Mouse (Mus musculus): ENCODE results near the gene Rpusd4. TPM values are rescaled to one million over a fixed set of nuclear protein-coding genes. Genes with fewer than 3 reads are reported as not detected.

Gene Rpusd4
- 24.3 and 27.7 TPM in 2 replicates for polyA plus RNA-seq (2015; fragmentation: Nextera tagmentation; extraction: Ambion mirVana)

GRCm38 (mm10) chr9:35267146-35267975, at the start of gene Rpusd4, which contains the start of gene Fam118b:
TSS of gene Rpusd4 (plus strand) at chr9:35267865.
TSS of gene Fam118b (minus strand) at chr9:35267805.
- peak; percentile 97 for ATAC-seq (ENCODE audit: borderline replicate concordance, extremely low read depth, low FRiP score, low TSS enrichment)
- H3K27me3 ChIP-seq, result no peaks in the 10 kb centered on the region
- WGBS, result under 1% methylated on average over 56 of the region's 62 CpGs
- peak within 1 kb of the TSS; percentile 82 for H3K4me2 ChIP-seq
- H3K27ac ChIP-seq, result peak within 1 kb of the TSS; percentile 57
- peak within 1 kb of the TSS; percentile 87 for H3K4me3 ChIP-seq
- H3K4me1 ChIP-seq, result peaks cover 21% of the 10 kb centered on the region
- H3K36me3 ChIP-seq, result peaks cover 3% of the 10 kb centered on the region; the same call in 1 of the 2 replicates
- no peaks in the 10 kb centered on the region for H3K9me3 ChIP-seq
- peak within 1 kb of the TSS; percentile 76 for H3K9ac ChIP-seq

- WGBS, result 75% methylated on average over 1 of the region's 1 CpGs
- Histone ChIP-seq H3K9me3 (no peaks in the 10 kb centered on the region), H3K4me3 (no peak overlapping the region), H3K9ac (no peak overlapping the region), H3K27ac (no peak overlapping the region), H3K4me1 (no peaks in the 10 kb centered on the region), H3K27me3 (no peaks in the 10 kb centered on the region), H3K36me3 (peaks cover 81% of the 10 kb centered on the region), H3K4me2 (no peak overlapping the region)
- no peak for ATAC-seq (ENCODE audit: borderline replicate concordance, extremely low read depth, low FRiP score, low TSS enrichment)
These were observed 49.7 kb upstream of the Rpusd4 start for GRCm38 (mm10) chr9:35217963-35218362.

- no peak for ATAC-seq (ENCODE audit: borderline replicate concordance, extremely low read depth, low FRiP score, low TSS enrichment)
- no peak overlapping the region for H3K4me3 ChIP-seq
- H3K27me3 ChIP-seq, result no peaks in the 10 kb centered on the region
- H3K4me1 ChIP-seq, result no peaks in the 10 kb centered on the region
- H3K27ac ChIP-seq, result no peak overlapping the region
- H3K9me3 ChIP-seq, result no peaks in the 10 kb centered on the region
- WGBS, result 92% methylated on average over 3 of the region's 3 CpGs
- no peak overlapping the region for H3K4me2 ChIP-seq
- peaks cover 31% of the 10 kb centered on the region for H3K36me3 ChIP-seq
- no peak overlapping the region for H3K9ac ChIP-seq
These were observed 44.2 kb upstream of the Rpusd4 start for GRCm38 (mm10) chr9:35223466-35223865.

GRCm38 (mm10) chr9:35228671-35229070, 39.0 kb upstream of the Rpusd4 start:
- no peaks in the 10 kb centered on the region for H3K4me1 ChIP-seq
- no peak overlapping the region for H3K27ac ChIP-seq
- H3K27me3 ChIP-seq, result no peaks in the 10 kb centered on the region
- peaks cover 9% of the 10 kb centered on the region for H3K36me3 ChIP-seq
- H3K9ac ChIP-seq, result no peak overlapping the region
- no peak overlapping the region for H3K4me2 ChIP-seq
- H3K9me3 ChIP-seq, result no peaks in the 10 kb centered on the region
- no peak overlapping the region for H3K4me3 ChIP-seq
- 87% methylated on average over 3 of the region's 3 CpGs for WGBS
- ATAC-seq (ENCODE audit: borderline replicate concordance, extremely low read depth, low FRiP score, low TSS enrichment), result no peak

DNA sequence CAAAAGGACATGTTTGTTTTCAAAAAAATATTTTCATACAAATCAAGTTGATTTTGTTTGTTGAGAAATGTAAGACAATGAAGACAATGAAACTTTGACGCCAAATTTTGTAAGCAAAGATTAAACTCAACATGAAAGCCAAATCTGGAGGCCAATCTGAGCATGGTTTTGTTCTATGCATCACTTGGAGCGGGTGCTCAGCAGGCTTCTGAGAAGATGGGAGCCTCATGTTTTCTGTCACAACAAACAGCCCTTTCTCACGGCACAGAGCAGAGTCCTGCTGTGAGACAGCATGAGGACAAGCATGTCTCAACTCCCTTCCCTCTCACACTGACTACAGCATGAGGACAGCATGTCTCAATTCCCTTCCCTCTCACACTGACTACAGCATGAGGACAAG, 31.7 kb upstream of the Rpusd4 start:
- Histone ChIP-seq H3K4me1 (peaks cover 2% of the 10 kb centered on the region; the same call in 1 of the 2 replicates), H3K27ac (no peak overlapping the region), H3K9me3 (no peaks in the 10 kb centered on the region), H3K4me3 (no peak overlapping the region), H3K36me3 (peaks cover 7% of the 10 kb centered on the region), H3K27me3 (no peaks in the 10 kb centered on the region), H3K9ac (no peak overlapping the region), H3K4me2 (no peak overlapping the region)
- no peak for ATAC-seq (ENCODE audit: borderline replicate concordance, extremely low read depth, low FRiP score, low TSS enrichment)
- WGBS, result 55% methylated on average over 3 of the region's 3 CpGs

GRCm38 (mm10) chr9:35238371-35238770, 29.3 kb upstream of the Rpusd4 start:
- H3K4me3 ChIP-seq, result no peak overlapping the region
- no peaks in the 10 kb centered on the region for H3K27me3 ChIP-seq
- H3K9ac ChIP-seq, result no peak overlapping the region
- H3K36me3 ChIP-seq, result 0 out of 2 replicates have a peak, but pooled peaks cover under 1% of the 10 kb centered on the region
- no peak for ATAC-seq (ENCODE audit: borderline replicate concordance, extremely low read depth, low FRiP score, low TSS enrichment)
- H3K4me2 ChIP-seq, result no peak overlapping the region
- no peak overlapping the region for H3K27ac ChIP-seq
- 77% methylated on average over 1 of the region's 1 CpGs for WGBS
- peaks cover 2% of the 10 kb centered on the region; the same call in 1 of the 2 replicates for H3K4me1 ChIP-seq
- no peaks in the 10 kb centered on the region for H3K9me3 ChIP-seq

GRCm38 (mm10) chr9:35238915-35239571, 28.6 kb upstream of the Rpusd4 start:
- Histone ChIP-seq H3K36me3 (no peaks in the 10 kb centered on the region), H3K9ac (no peak overlapping the region), H3K27me3 (no peaks in the 10 kb centered on the region), H3K4me1 (peaks cover 2% of the 10 kb centered on the region; the same call in 1 of the 2 replicates), H3K9me3 (no peaks in the 10 kb centered on the region), H3K27ac (no peak overlapping the region), H3K4me3 (no peak overlapping the region), H3K4me2 (no peak overlapping the region)
- no peak for ATAC-seq (ENCODE audit: borderline replicate concordance, extremely low read depth, low FRiP score, low TSS enrichment)
- 41% methylated on average over 6 of the region's 6 CpGs for WGBS

- ATAC-seq (ENCODE audit: borderline replicate concordance, extremely low read depth, low FRiP score, low TSS enrichment), result no peak
- no peaks in the 10 kb centered on the region for H3K9me3 ChIP-seq
- H3K27ac ChIP-seq, result no peak overlapping the region
- 65% methylated on average over 1 of the region's 1 CpGs for whole genome bisulfite sequencing
- no peak overlapping the region for H3K9ac ChIP-seq
- no peaks in the 10 kb centered on the region for H3K27me3 ChIP-seq
- no peaks in the 10 kb centered on the region for H3K36me3 ChIP-seq
- peaks cover 2% of the 10 kb centered on the region; the same call in 1 of the 2 replicates for H3K4me1 ChIP-seq
- H3K4me2 ChIP-seq, result no peak overlapping the region
- no peak overlapping the region for H3K4me3 ChIP-seq
These were observed 27.9 kb upstream of the Rpusd4 start for GRCm38 (mm10) chr9:35239734-35240133.

GRCm38 (mm10) chr9:35247405-35247804, 20.3 kb upstream of the Rpusd4 start:
- Histone ChIP-seq H3K4me2 (no peak overlapping the region), H3K4me3 (no peak overlapping the region), H3K9me3 (no peaks in the 10 kb centered on the region), H3K36me3 (no peaks in the 10 kb centered on the region), H3K27me3 (no peaks in the 10 kb centered on the region), H3K9ac (no peak overlapping the region), H3K27ac (no peak overlapping the region), H3K4me1 (peaks cover 12% of the 10 kb centered on the region; the same call in 1 of the 2 replicates)
- no peak for ATAC-seq (ENCODE audit: borderline replicate concordance, extremely low read depth, low FRiP score, low TSS enrichment)
- 91% methylated on average over 2 of the region's 2 CpGs for WGBS

DNA sequence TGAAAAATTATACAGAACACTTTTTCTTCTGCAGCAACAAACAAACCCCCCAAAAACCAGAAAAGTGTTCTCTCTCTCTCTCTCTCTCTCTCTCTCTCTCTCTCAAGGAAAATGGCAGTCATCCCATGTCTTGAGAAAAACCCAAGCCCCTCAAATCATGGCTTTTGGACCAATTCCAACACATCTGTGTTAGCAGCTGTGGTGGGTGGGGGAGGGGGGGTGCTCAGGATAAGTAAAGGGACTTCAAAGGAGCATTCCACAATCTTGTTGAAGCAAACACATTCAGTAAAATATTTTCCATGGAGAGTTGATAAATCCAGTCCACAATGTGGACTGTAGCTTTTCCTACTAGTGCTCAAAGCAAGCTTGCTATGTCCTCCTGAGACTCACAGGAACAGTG, 18.2 kb upstream of the Rpusd4 start:
- H3K9me3 ChIP-seq, result no peaks in the 10 kb centered on the region
- H3K27ac ChIP-seq, result no peak overlapping the region
- H3K4me1 ChIP-seq, result peaks cover 12% of the 10 kb centered on the region; the same call in 1 of the 2 replicates
- no peak overlapping the region for H3K4me2 ChIP-seq
- H3K4me3 ChIP-seq, result no peak overlapping the region
- H3K36me3 ChIP-seq, result no peaks in the 10 kb centered on the region
- H3K27me3 ChIP-seq, result no peaks in the 10 kb centered on the region
- no peak overlapping the region for H3K9ac ChIP-seq
- ATAC-seq (ENCODE audit: borderline replicate concordance, extremely low read depth, low FRiP score, low TSS enrichment), result no peak

GRCm38 (mm10) chr9:35257365-35257764, 10.3 kb upstream of the Rpusd4 start:
- no peak overlapping the region for H3K4me2 ChIP-seq
- no peaks in the 10 kb centered on the region for H3K36me3 ChIP-seq
- 85% methylated on average over 7 of the region's 7 CpGs for WGBS
- H3K4me1 ChIP-seq, result no peaks in the 10 kb centered on the region
- no peak overlapping the region for H3K4me3 ChIP-seq
- no peak for ATAC-seq (ENCODE audit: borderline replicate concordance, extremely low read depth, low FRiP score, low TSS enrichment)
- H3K27me3 ChIP-seq, result no peaks in the 10 kb centered on the region
- H3K9ac ChIP-seq, result no peak overlapping the region
- H3K27ac ChIP-seq, result no peak overlapping the region
- H3K9me3 ChIP-seq, result no peaks in the 10 kb centered on the region

GRCm38 (mm10) chr9:35262418-35262817, 5.2 kb upstream of the Rpusd4 start:
- Histone ChIP-seq H3K4me1 (peaks cover 13% of the 10 kb centered on the region), H3K4me3 (no peak overlapping the region), H3K9ac (no peak overlapping the region), H3K9me3 (no peaks in the 10 kb centered on the region), H3K27ac (no peak overlapping the region), H3K27me3 (no peaks in the 10 kb centered on the region), H3K36me3 (no peaks in the 10 kb centered on the region), H3K4me2 (no peak overlapping the region)
- no peak for ATAC-seq (ENCODE audit: borderline replicate concordance, extremely low read depth, low FRiP score, low TSS enrichment)
- 75% methylated on average over 4 of the region's 4 CpGs for WGBS
